Mouse (Mus musculus) left cerebral cortex, postnatal 10 days (tissue): Measurements from ENCODE around the gene Prr23a2. TPM values are rescaled to one million over a fixed set of nuclear protein-coding genes. Genes with fewer than 3 reads are reported as not detected.

Source experiments
- total RNA-seq, 2 experiments: library from RNA; stranded (reverse); gene quantifications; 2 replicates each; pipeline ENCODE4 v1.2.3; 2021

Prr23a2 gene
- total RNA-seq, 2 experiments from 2014 or later, result not detected

Other genes starting within 250 kb of the Prr23a2 start
- not detected for gene Prr23a1, start 14.0 kb upstream of the Prr23a2 start, total RNA-seq
- gene Prr23a3, start 8.3 kb downstream of the Prr23a2 start, total RNA-seq, result not detected
- gene 7420426K07Rik, start 46.6 kb downstream of the Prr23a2 start, total RNA-seq, result not detected
- gene Foxl2, start 98.8 kb downstream of the Prr23a2 start, total RNA-seq, result 1 to 10 TPM in 1 of 2 experiments, under 1 TPM in 1; 0.79 to 1.1 TPM
- gene Faim, start 129.9 kb downstream of the Prr23a2 start, total RNA-seq, result 10 to 100 TPM; 34.1 to 34.3 TPM
- under 1 TPM in 1 of 2 experiments, not detected in 1; 0.30 TPM for gene Gm1123, start 179.2 kb downstream of the Prr23a2 start, total RNA-seq